Mouse (Mus musculus) neural tube, embryonic 11.5 days (tissue): ENCODE measurements around the gene Plekha6. TPM values are rescaled to one million over a fixed set of nuclear protein-coding genes. Genes with fewer than 3 reads are reported as not detected.

ENCODE experiments used
- ATAC-seq: fragments of 200-750 bp; cut with Nextera tagmentation; 2 replicates; pipeline ENCODE4 v1.8.0; 2017; ENCODE audit warnings: moderate number of reproducible peaks, mild to moderate bottlenecking, moderate TSS enrichment, moderate library complexity; ENCODE audit not compliant: insufficient read depth, low FRiP score, low TSS enrichment
- DNase-seq: peaks from one replicate; pipeline ENCODE4 v3.0.0-alpha.2; 2015; ENCODE audit warnings: low spot score
- H3K27ac ChIP-seq: fragments of 300-500 bp; sonication (generic); 2 replicates; pipeline ENCODE4 v1.5.1; 2014; ENCODE audit warnings: low read depth, mild to moderate bottlenecking, low read length
- H3K27me3 ChIP-seq: fragments of 300-500 bp; sonication (generic); 2 replicates; pipeline ENCODE4 v1.6.1; 2014; ENCODE audit warnings: mild to moderate bottlenecking, low read length, mixed read lengths; ENCODE audit not compliant: control insufficient read depth, insufficient read depth
- H3K36me3 ChIP-seq: fragments of 300-500 bp; sonication (generic); 2 replicates; pipeline ENCODE4 v1.6.1; 2014; ENCODE audit warnings: mild to moderate bottlenecking, low read length, moderate library complexity, mixed read lengths; ENCODE audit not compliant: control insufficient read depth, insufficient read depth
- H3K4me1 ChIP-seq: fragments of 300-500 bp; sonication (generic); 2 replicates; pipeline ENCODE4 v1.6.1; 2014; ENCODE audit warnings: low read length, mixed read lengths; ENCODE audit not compliant: control insufficient read depth, insufficient read depth
- H3K4me2 ChIP-seq: fragments of 300-500 bp; sonication (generic); 2 replicates; pipeline ENCODE4 v1.6.1; 2014; ENCODE audit warnings: low read depth, mild to moderate bottlenecking, moderate library complexity
- H3K4me3 ChIP-seq: fragments of 300-500 bp; sonication (generic); 2 replicates; pipeline ENCODE4 v1.5.1; 2014; ENCODE audit warnings: low read depth, low read length
- H3K9ac ChIP-seq: fragments of 300-500 bp; sonication (generic); 2 replicates; pipeline ENCODE4 v1.6.1; 2014; ENCODE audit warnings: mild to moderate bottlenecking, low read length
- H3K9me3 ChIP-seq: fragments of 300-500 bp; sonication (generic); 2 replicates; pipeline ENCODE4 v1.6.1; 2016; ENCODE audit warnings: low read length; ENCODE audit not compliant: control insufficient read depth
- WGBS: fragments of 180-500 bp; shearing (Covaris S2); extraction: QIAGEN DNeasy Blood & Tissue Kit; methylation state at CpG from one replicate; pipeline ENCODE4 v1.1.7; 2014; 5-methylcytosine and 5-hydroxymethylcytosine counted together
- polyA plus RNA-seq: library from polyadenylated mRNA; unstranded; fragments of >200 nt; fragmentation: Nextera tagmentation; extraction: Ambion mirVana; gene quantifications from 2 replicates; pipeline ENCODE4 v1.2.1, GENCODE M21; 2014

The Plekha6 gene
- polyA plus RNA-seq, 1 experiment from 2014 or later, result 12.5 TPM

GRCm38 (mm10) chr1:133267094-133267493 is 103.1 kb downstream of the Plekha6 start:
- Histone ChIP-seq H3K9ac (no peak overlapping the region), H3K4me1 (peaks cover 9% of the 10 kb centered on the region; the same call in 1 of the 2 replicates), H3K4me2 (no peak overlapping the region), H3K9me3 (no peaks in the 10 kb centered on the region), H3K27ac (no peak overlapping the region), H3K4me3 (no peak overlapping the region), H3K36me3 (no peaks in the 10 kb centered on the region), H3K27me3 (no peaks in the 10 kb centered on the region)
- DNase-seq (no peak), ATAC-seq (no peak)
- WGBS, result 54% methylated on average over 3 of the region's 3 CpGs

- Histone ChIP-seq H3K36me3 (no peaks in the 10 kb centered on the region), H3K9ac (no peak overlapping the region; the same call in 1 of the 2 replicates), H3K4me3 (no peak overlapping the region), H3K4me1 (peaks cover 9% of the 10 kb centered on the region; the same call in 1 of the 2 replicates), H3K27me3 (no peaks in the 10 kb centered on the region), H3K27ac (no peak overlapping the region; the same call in 1 of the 2 replicates), H3K4me2 (no peak overlapping the region), H3K9me3 (no peaks in the 10 kb centered on the region)
- ATAC-seq (peak; percentile 56), DNase-seq (peak; percentile 47)
- 15% methylated on average over 10 of the region's 10 CpGs for WGBS
These were observed 103.9 kb downstream of the Plekha6 start for GRCm38 (mm10) chr1:133267813-133268492.

GRCm38 (mm10) chr1:133268503-133268902 is 104.5 kb downstream of the Plekha6 start:
- DNase-seq (no peak), ATAC-seq (no peak)
- H3K36me3 ChIP-seq, result no peaks in the 10 kb centered on the region
- H3K4me2 ChIP-seq, result no peak overlapping the region
- H3K4me3 ChIP-seq, result no peak overlapping the region
- H3K9ac ChIP-seq, result no peak overlapping the region; the same call in 1 of the 2 replicates
- no peaks in the 10 kb centered on the region for H3K9me3 ChIP-seq
- no peaks in the 10 kb centered on the region for H3K27me3 ChIP-seq
- peaks cover 9% of the 10 kb centered on the region; the same call in 1 of the 2 replicates for H3K4me1 ChIP-seq
- 58% methylated on average over 3 of the region's 3 CpGs for WGBS
- H3K27ac ChIP-seq, result no peak overlapping the region; the same call in 1 of the 2 replicates

- no peaks in the 10 kb centered on the region for H3K9me3 ChIP-seq
- no peak overlapping the region for H3K4me2 ChIP-seq
- H3K36me3 ChIP-seq, result no peaks in the 10 kb centered on the region
- no peak for DNase-seq
- H3K4me1 ChIP-seq, result peaks cover 5% of the 10 kb centered on the region; the same call in 1 of the 2 replicates
- no peak for ATAC-seq
- no peak overlapping the region for H3K9ac ChIP-seq
- H3K27ac ChIP-seq, result no peak overlapping the region
- no peaks in the 10 kb centered on the region for H3K27me3 ChIP-seq
- 78% methylated on average over 6 of the region's 6 CpGs for WGBS
- no peak overlapping the region for H3K4me3 ChIP-seq
These were observed 106.3 kb downstream of the Plekha6 start for GRCm38 (mm10) chr1:133270336-133270735.

GRCm38 (mm10) chr1:133274163-133274562 is 110.2 kb downstream of the Plekha6 start:
- no peak overlapping the region for H3K9ac ChIP-seq
- no peaks in the 10 kb centered on the region for H3K36me3 ChIP-seq
- no peak for DNase-seq
- H3K27ac ChIP-seq, result no peak overlapping the region
- no peaks in the 10 kb centered on the region for H3K27me3 ChIP-seq
- no peaks in the 10 kb centered on the region for H3K9me3 ChIP-seq
- H3K4me2 ChIP-seq, result no peak overlapping the region
- 87% methylated on average over 19 of the region's 19 CpGs for WGBS
- no peak for ATAC-seq
- no peaks in the 10 kb centered on the region; the same call in 1 of the 2 replicates for H3K4me1 ChIP-seq
- no peak overlapping the region for H3K4me3 ChIP-seq

- no peaks in the 10 kb centered on the region for H3K36me3 ChIP-seq
- no peak overlapping the region for H3K9ac ChIP-seq
- no peaks in the 10 kb centered on the region for H3K4me1 ChIP-seq
- ATAC-seq (no peak), DNase-seq (no peak)
- H3K9me3 ChIP-seq, result no peaks in the 10 kb centered on the region
- no peak overlapping the region for H3K4me2 ChIP-seq
- no peak overlapping the region for H3K4me3 ChIP-seq
- 78% methylated on average over 5 of the region's 5 CpGs for WGBS
- H3K27me3 ChIP-seq, result no peaks in the 10 kb centered on the region
- H3K27ac ChIP-seq, result no peak overlapping the region
These were observed 113.0 kb downstream of the Plekha6 start for GRCm38 (mm10) chr1:133276983-133277382.

GRCm38 (mm10) chr1:133278539-133278938 is 114.5 kb downstream of the Plekha6 start:
- ATAC-seq (no peak), DNase-seq (no peak)
- no peak overlapping the region for H3K27ac ChIP-seq
- no peak overlapping the region for H3K4me2 ChIP-seq
- H3K9ac ChIP-seq, result no peak overlapping the region
- H3K9me3 ChIP-seq, result no peaks in the 10 kb centered on the region
- H3K4me3 ChIP-seq, result no peak overlapping the region
- no peaks in the 10 kb centered on the region for H3K27me3 ChIP-seq
- no peaks in the 10 kb centered on the region for H3K4me1 ChIP-seq
- WGBS, result 62% methylated on average over 6 of the region's 6 CpGs
- H3K36me3 ChIP-seq, result no peaks in the 10 kb centered on the region

- no peak for ATAC-seq
- no peaks in the 10 kb centered on the region for H3K4me1 ChIP-seq
- 73% methylated on average over 15 of the region's 15 CpGs for WGBS
These were observed 115.1 kb downstream of the Plekha6 start for GRCm38 (mm10) chr1:133278946-133279631.

More at GRCm38 (mm10) chr1:133278946-133279631, 115.1 kb downstream of the Plekha6 start:
- no peak overlapping the region for H3K9ac ChIP-seq
- no peak overlapping the region for H3K4me3 ChIP-seq
- H3K36me3 ChIP-seq, result no peaks in the 10 kb centered on the region
- H3K27me3 ChIP-seq, result no peaks in the 10 kb centered on the region
- no peaks in the 10 kb centered on the region for H3K9me3 ChIP-seq
- H3K27ac ChIP-seq, result no peak overlapping the region
- no peak overlapping the region for H3K4me2 ChIP-seq
- DNase-seq, result no peak
